Mouse (Mus musculus) midbrain, embryonic 15.5 days (tissue): ENCODE results near the gene Thada. TPM values are rescaled to one million over a fixed set of nuclear protein-coding genes. Genes with fewer than 3 reads are reported as not detected.

Experiments used
- ATAC-seq: fragments of 200-750 bp; cut with Nextera tagmentation; replicated peaks from 2 replicates; pipeline ENCODE4 v1.8.0; 2017; ENCODE audit warnings: moderate TSS enrichment
- H3K27ac ChIP-seq: fragments of 300-500 bp; sonication (generic); 2 replicates; pipeline ENCODE4 v1.5.1; 2015; ENCODE audit warnings: mild to moderate bottlenecking, inconsistent platforms
- H3K27me3 ChIP-seq: fragments of 300-500 bp; sonication (generic); replicated peaks from 2 replicates; pipeline ENCODE4 v1.6.1; 2015; ENCODE audit warnings: inconsistent platforms
- H3K36me3 ChIP-seq: fragments of 300-500 bp; sonication (generic); replicated peaks from 2 replicates; pipeline ENCODE4 v1.6.1; 2015; ENCODE audit warnings: inconsistent platforms
- H3K4me1 ChIP-seq: fragments of 300-500 bp; sonication (generic); 2 replicates; pipeline ENCODE4 v1.6.1; 2015; ENCODE audit warnings: inconsistent platforms
- H3K4me2 ChIP-seq: fragments of 300-500 bp; sonication (generic); 2 replicates; pipeline ENCODE4 v1.6.1; 2015; ENCODE audit warnings: inconsistent platforms, mild to moderate bottlenecking, moderate library complexity
- H3K4me3 ChIP-seq: fragments of 300-500 bp; sonication (generic); 2 replicates; pipeline ENCODE4 v1.5.1; 2015; ENCODE audit warnings: mild to moderate bottlenecking, inconsistent platforms
- H3K9ac ChIP-seq: fragments of 300-500 bp; sonication (generic); 2 replicates; pipeline ENCODE4 v1.6.1; 2015; ENCODE audit warnings: mild to moderate bottlenecking, inconsistent platforms
- H3K9me3 ChIP-seq: fragments of 300-500 bp; sonication (generic); 2 replicates; pipeline ENCODE4 v1.6.1; 2016; ENCODE audit warnings: inconsistent platforms
- WGBS: fragments of 180-500 bp; shearing (Covaris S2); methylation state at CpG from one replicate; pipeline ENCODE4 v1.1.7; 2015; ENCODE audit warnings: mixed read lengths; 5-methylcytosine and 5-hydroxymethylcytosine counted together
- polyA plus RNA-seq: library from polyadenylated mRNA; unstranded; fragments of >200 nt; fragmentation: Nextera tagmentation; extraction: Ambion mirVana; gene quantifications from 2 replicates; pipeline ENCODE4 v1.2.1, GENCODE M21; 2015

The Thada gene
- polyA plus RNA-seq, 1 experiment from 2014 or later, result 8.1 TPM

GRCm38 (mm10) chr17:84162211-84162760 lies 303.7 kb downstream of the Thada start:
- 90% methylated on average over 8 of the region's 8 CpGs for WGBS
- Histone ChIP-seq H3K27me3 (no peaks in the 10 kb centered on the region), H3K4me2 (no peak overlapping the region), H3K4me3 (no peak overlapping the region), H3K9ac (no peak overlapping the region), H3K9me3 (no peaks in the 10 kb centered on the region), H3K27ac (no peak overlapping the region), H3K36me3 (no peaks in the 10 kb centered on the region), H3K4me1 (no peaks in the 10 kb centered on the region)
- ATAC-seq, result no peak

- Histone ChIP-seq H3K27me3 (no peaks in the 10 kb centered on the region), H3K4me3 (no peak overlapping the region), H3K27ac (0 out of 2 replicates have a peak overlapping the region, but pooled peaks have one; percentile 7), H3K9me3 (no peaks in the 10 kb centered on the region), H3K4me2 (no peak overlapping the region), H3K36me3 (no peaks in the 10 kb centered on the region), H3K9ac (no peak overlapping the region), H3K4me1 (no peaks in the 10 kb centered on the region)
- WGBS, result 59% methylated on average over 6 of the region's 6 CpGs
- ATAC-seq, result peak; percentile 41; the same call in 1 of the 2 replicates
Measured at GRCm38 (mm10) chr17:84161231-84161854, 304.7 kb downstream of the Thada start.

- no peak overlapping the region for H3K4me3 ChIP-seq
- no peak for ATAC-seq
- no peak overlapping the region for H3K4me2 ChIP-seq
- WGBS, result 52% methylated on average over 15 of the region's 15 CpGs
- H3K27ac ChIP-seq, result no peak overlapping the region
- H3K27me3 ChIP-seq, result no peaks in the 10 kb centered on the region
- no peaks in the 10 kb centered on the region for H3K9me3 ChIP-seq
- H3K4me1 ChIP-seq, result no peaks in the 10 kb centered on the region
- no peaks in the 10 kb centered on the region for H3K36me3 ChIP-seq
- no peak overlapping the region for H3K9ac ChIP-seq
Measured at GRCm38 (mm10) chr17:84158891-84159290, 307.1 kb downstream of the Thada start.

- Histone ChIP-seq H3K4me1 (no peaks in the 10 kb centered on the region), H3K9ac (no peak overlapping the region), H3K27me3 (no peaks in the 10 kb centered on the region), H3K4me3 (no peak overlapping the region), H3K36me3 (no peaks in the 10 kb centered on the region), H3K27ac (no peak overlapping the region), H3K4me2 (no peak overlapping the region), H3K9me3 (no peaks in the 10 kb centered on the region)
- no peak for ATAC-seq
- 85% methylated on average over 12 of the region's 12 CpGs for WGBS
Measured at GRCm38 (mm10) chr17:84158461-84158795, 307.6 kb downstream of the Thada start.

- no peaks in the 10 kb centered on the region for H3K9me3 ChIP-seq
- no peak overlapping the region for H3K27ac ChIP-seq
- no peak overlapping the region for H3K9ac ChIP-seq
- no peaks in the 10 kb centered on the region for H3K36me3 ChIP-seq
- no peaks in the 10 kb centered on the region for H3K27me3 ChIP-seq
- no peak overlapping the region for H3K4me3 ChIP-seq
- H3K4me2 ChIP-seq, result no peak overlapping the region
- WGBS, result 74% methylated on average over 6 of the region's 6 CpGs
- no peak for ATAC-seq
- H3K4me1 ChIP-seq, result no peaks in the 10 kb centered on the region
Measured at GRCm38 (mm10) chr17:84157743-84158460, 308.1 kb downstream of the Thada start.

- no peaks in the 10 kb centered on the region for H3K4me1 ChIP-seq
- WGBS, result 44% methylated on average over 19 of the region's 19 CpGs
- no peak for ATAC-seq
- no peaks in the 10 kb centered on the region for H3K27me3 ChIP-seq
- H3K4me3 ChIP-seq, result no peak overlapping the region
- no peak overlapping the region for H3K4me2 ChIP-seq
- no peak overlapping the region for H3K27ac ChIP-seq
- no peaks in the 10 kb centered on the region for H3K9me3 ChIP-seq
- H3K9ac ChIP-seq, result no peak overlapping the region
- H3K36me3 ChIP-seq, result no peaks in the 10 kb centered on the region
Measured at GRCm38 (mm10) chr17:84156748-84157742, 309.0 kb downstream of the Thada start.

GRCm38 (mm10) chr17:84156227-84156573 lies 309.8 kb downstream of the Thada start:
- WGBS, result 53% methylated on average over 13 of the region's 13 CpGs
- H3K4me1 ChIP-seq, result no peaks in the 10 kb centered on the region
- no peak overlapping the region for H3K27ac ChIP-seq
- H3K36me3 ChIP-seq, result no peaks in the 10 kb centered on the region
- no peak for ATAC-seq
- no peaks in the 10 kb centered on the region for H3K27me3 ChIP-seq
- no peaks in the 10 kb centered on the region for H3K9me3 ChIP-seq
- H3K4me3 ChIP-seq, result no peak overlapping the region
- H3K9ac ChIP-seq, result no peak overlapping the region
- H3K4me2 ChIP-seq, result no peak overlapping the region

GRCm38 (mm10) chr17:84155516-84156226 lies 310.3 kb downstream of the Thada start:
- Histone ChIP-seq H3K36me3 (no peaks in the 10 kb centered on the region), H3K9ac (no peak overlapping the region), H3K4me2 (no peak overlapping the region), H3K27me3 (no peaks in the 10 kb centered on the region), H3K4me3 (no peak overlapping the region), H3K9me3 (no peaks in the 10 kb centered on the region), H3K27ac (no peak overlapping the region), H3K4me1 (no peaks in the 10 kb centered on the region)
- 84% methylated on average over 8 of the region's 8 CpGs for WGBS
- no peak for ATAC-seq

- no peaks in the 10 kb centered on the region for H3K27me3 ChIP-seq
- H3K9ac ChIP-seq, result no peak overlapping the region
- no peaks in the 10 kb centered on the region for H3K4me1 ChIP-seq
- ATAC-seq, result no peak
- H3K4me3 ChIP-seq, result no peak overlapping the region
- no peaks in the 10 kb centered on the region for H3K9me3 ChIP-seq
- H3K4me2 ChIP-seq, result no peak overlapping the region
- WGBS, result 95% methylated on average over 6 of the region's 6 CpGs
- H3K36me3 ChIP-seq, result no peaks in the 10 kb centered on the region
- no peak overlapping the region for H3K27ac ChIP-seq
Measured at GRCm38 (mm10) chr17:84155029-84155338, 311.0 kb downstream of the Thada start.

GRCm38 (mm10) chr17:84154302-84155028 lies 311.5 kb downstream of the Thada start:
- Histone ChIP-seq H3K4me1 (no peaks in the 10 kb centered on the region; the same call in 1 of the 2 replicates), H3K27ac (no peak overlapping the region), H3K4me2 (no peak overlapping the region), H3K9ac (no peak overlapping the region), H3K9me3 (no peaks in the 10 kb centered on the region), H3K36me3 (no peaks in the 10 kb centered on the region), H3K27me3 (no peaks in the 10 kb centered on the region), H3K4me3 (no peak overlapping the region)
- no peak for ATAC-seq
- WGBS, result 90% methylated on average over 11 of the region's 11 CpGs

GRCm38 (mm10) chr17:84152976-84153786 lies 312.8 kb downstream of the Thada start:
- Histone ChIP-seq H3K9me3 (no peaks in the 10 kb centered on the region), H3K4me3 (no peak overlapping the region), H3K4me1 (peaks cover 9% of the 10 kb centered on the region; the same call in 1 of the 2 replicates), H3K9ac (no peak overlapping the region), H3K36me3 (no peaks in the 10 kb centered on the region), H3K27ac (no peak overlapping the region), H3K27me3 (no peaks in the 10 kb centered on the region), H3K4me2 (no peak overlapping the region)
- no peak for ATAC-seq
- WGBS, result 87% methylated on average over 12 of the region's 12 CpGs
